Mouse (Mus musculus) bone marrow, adult 2 months (tissue): Measurements from ENCODE around the gene Lad1.

Experiments
- CTCF ChIP-seq: fragments of 200-500 bp; IDR thresholded peaks from 2 replicates; pipeline ENCODE4 v1.5.1; 2011; ENCODE audit warnings: low read length, control low read depth; ENCODE audit not compliant: control insufficient read depth, insufficient read depth
- POLR2A ChIP-seq: fragments of 200-500 bp; IDR thresholded peaks from 2 replicates; pipeline ENCODE4 v1.6.1; 2011; ENCODE audit warnings: low read depth, mild to moderate bottlenecking, control low read depth, low read length, borderline replicate concordance; ENCODE audit not compliant: control insufficient read depth

DNA sequence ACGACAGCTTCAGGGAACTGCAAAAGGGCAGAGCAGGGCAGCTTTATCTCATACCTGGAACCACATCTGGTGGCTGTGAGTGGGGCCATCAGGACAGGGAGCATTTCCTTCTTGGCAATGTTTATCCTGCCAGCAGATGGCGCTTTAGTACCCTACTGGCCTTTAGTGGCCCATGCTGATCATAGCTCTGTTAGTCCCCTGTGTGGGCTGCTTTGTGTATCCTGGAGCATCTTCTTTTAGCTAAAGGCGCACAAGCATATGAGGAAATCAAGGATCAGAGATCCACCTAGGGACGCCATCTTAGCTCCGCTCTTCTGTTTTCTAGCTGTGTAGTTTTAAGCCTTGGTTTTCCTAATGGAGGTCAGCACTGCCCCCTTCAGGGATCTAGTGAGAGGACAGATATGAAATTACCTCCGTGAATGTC, 28.8 kb downstream of the Lad1 start:
- no peak for TF ChIP-seq POLR2A
- TF ChIP-seq CTCF: peak; percentile 68
